Comparison of ENCODE assay signal across 8 mouse cellular contexts in genomic region chr13:51886085-51886484, GRCm38 (mm10). TPM values are rescaled to one million over a fixed set of nuclear protein-coding genes. Genes with fewer than 3 reads are reported as not detected.
DNase-seq lines count a peak whose midpoint lies in the region; ATAC-seq and TF ChIP-seq lines count a peak whose summit lies in the region.

No protein-coding gene starts in this region.

- H3K4me3 ChIP-seq in heart, embryonic 13.5 days: no peak overlapping the region
- H3K4me3 ChIP-seq in heart, adult 2 months: no peak overlapping the region
- no peak overlapping the region for H3K4me3 ChIP-seq in midbrain, embryonic 11.5 days (ENCODE audit: low read depth, low read length)
- H3K4me3 ChIP-seq in midbrain, embryonic 14.5 days (replicated peaks; ENCODE audit: low read depth, low read length): no peak overlapping the region

- TF ChIP-seq EP300 in heart, adult 2 months (IDR thresholded peaks at IDR 0.05; ENCODE audit: insufficient read depth, low read depth, low read length): no peak

- TF ChIP-seq POLR2A in heart, adult 2 months (IDR thresholded peaks at IDR 0.05; ENCODE audit: insufficient read depth, low read depth, low read length): no peak

- no peaks in the 10 kb centered on the region for H3K27me3 ChIP-seq in heart, embryonic 13.5 days (replicated peaks)
- H3K27me3 ChIP-seq in heart, adult 2 months (ENCODE audit: control insufficient read depth, insufficient read depth, low read length): no peaks in the 10 kb centered on the region
- no peaks in the 10 kb centered on the region for H3K27me3 ChIP-seq in midbrain, embryonic 11.5 days (ENCODE audit: control insufficient read depth, insufficient read depth, low read length)
- H3K27me3 ChIP-seq in midbrain, embryonic 14.5 days (ENCODE audit: control insufficient read depth, insufficient read depth, low read length): no peaks in the 10 kb centered on the region

- no peaks in the 10 kb centered on the region for H3K9me3 ChIP-seq in heart, embryonic 13.5 days
- no peaks in the 10 kb centered on the region for H3K9me3 ChIP-seq in midbrain, embryonic 11.5 days (ENCODE audit: control insufficient read depth, low read length)
- no peaks in the 10 kb centered on the region for H3K9me3 ChIP-seq in midbrain, embryonic 14.5 days (ENCODE audit: control insufficient read depth, low read length)

- no peaks in the 10 kb centered on the region for H3K79me2 ChIP-seq in heart, adult 2 months (replicated peaks; ENCODE audit: control insufficient read depth, insufficient read depth, low read length)

- no peaks in the 10 kb centered on the region for H3K36me3 ChIP-seq in heart, embryonic 13.5 days
- no peaks in the 10 kb centered on the region for H3K36me3 ChIP-seq in heart, adult 2 months (ENCODE audit: control insufficient read depth, insufficient read depth, low read length)
- no peaks in the 10 kb centered on the region for H3K36me3 ChIP-seq in midbrain, embryonic 11.5 days (ENCODE audit: control insufficient read depth, insufficient read depth, low read length)
- H3K36me3 ChIP-seq in midbrain, embryonic 14.5 days (ENCODE audit: control insufficient read depth, insufficient read depth, low read length): no peaks in the 10 kb centered on the region

- peaks cover 61% of the 10 kb centered on the region for H3K4me1 ChIP-seq in heart, embryonic 13.5 days
- H3K4me1 ChIP-seq in heart, adult 2 months (ENCODE audit: control insufficient read depth, insufficient read depth, low read length): peaks cover 12% of the 10 kb centered on the region
- H3K4me1 ChIP-seq in midbrain, embryonic 11.5 days (ENCODE audit: control insufficient read depth, insufficient read depth, low read length): no peaks in the 10 kb centered on the region; the same call in 1 of the 2 replicates
- H3K4me1 ChIP-seq in midbrain, embryonic 14.5 days (ENCODE audit: control insufficient read depth, insufficient read depth, low read length): no peaks in the 10 kb centered on the region

- no peak overlapping the region for H3K4me2 ChIP-seq in heart, embryonic 13.5 days
- H3K4me2 ChIP-seq in midbrain, embryonic 11.5 days: no peak overlapping the region
- H3K4me2 ChIP-seq in midbrain, embryonic 14.5 days (ENCODE audit: low read length): no peak overlapping the region

- H3K9ac ChIP-seq in heart, embryonic 13.5 days: 0 out of 2 replicates have a peak overlapping the region, but pooled peaks have one; percentile 5
- no peak overlapping the region for H3K9ac ChIP-seq in heart, adult 2 months (ENCODE audit: low read depth, low read length)
- no peak overlapping the region for H3K9ac ChIP-seq in midbrain, embryonic 11.5 days (ENCODE audit: low read length)
- no peak overlapping the region for H3K9ac ChIP-seq in midbrain, embryonic 14.5 days (replicated peaks; ENCODE audit: low read length)

- no peak for ATAC-seq in heart, embryonic 13.5 days (ENCODE audit: extremely low read depth, insufficient number of reproducible peaks, low FRiP score, low TSS enrichment)
- no peak for ATAC-seq in midbrain, embryonic 11.5 days (ENCODE audit: low FRiP score)
- ATAC-seq in midbrain, embryonic 14.5 days (ENCODE audit: low FRiP score, low TSS enrichment): no peak
- ATAC-seq in megakaryocyte, adult 5-6 weeks (ENCODE audit: poor library complexity, severe bottlenecking): peak; percentile 58

- TF ChIP-seq CTCF in heart, adult 2 months (IDR thresholded peaks at IDR 0.05): no peak

- intact Hi-C loops in heart, adult 2 months (cut with DNase I): no loop called here

- WGBS in heart, embryonic 13.5 days: 37% methylated on average over 6 of the region's 6 CpGs
- WGBS in heart, adult 2 months: 43% methylated on average over 6 of the region's 6 CpGs
- 85% methylated on average over 6 of the region's 6 CpGs for WGBS in midbrain, embryonic 11.5 days
- WGBS in midbrain, embryonic 14.5 days: 87% methylated on average over 6 of the region's 6 CpGs

- H3K27ac ChIP-seq in heart, embryonic 13.5 days (replicated peaks): peak overlapping the region; percentile 67
- H3K27ac ChIP-seq in heart, adult 2 months: no peak overlapping the region
- H3K27ac ChIP-seq in midbrain, embryonic 11.5 days (ENCODE audit: low read depth, low read length): no peak overlapping the region
- no peak overlapping the region for H3K27ac ChIP-seq in midbrain, embryonic 14.5 days (replicated peaks; ENCODE audit: low read depth, low read length)

- DNase-seq in heart, adult 2 months: no peak
- peak; percentile 23 for DNase-seq in midbrain, embryonic 11.5 days (ENCODE audit: low spot score, missing footprints)
- DNase-seq in midbrain, embryonic 14.5 days: no peak
- DNase-seq in cerebellum, adult 8-10 months: no peak
- DNase-seq in cerebellum, postnatal 36 days: no peak
- no peak for DNase-seq in urinary bladder, adult 18-20 months (ENCODE audit: low spot score in 2 of 2)

RNA-seq across cellular contexts. Expression of gene Gadd45g, which starts 39.6 kb away (rescaled TPM):
- polyA plus RNA-seq in heart, embryonic 13.5 days (2015; fragmentation: Nextera tagmentation; extraction: Ambion mirVana): 51.2 and 51.8 TPM in 2 replicates
- 10 to 100 TPM in 1 of 2 experiments, 1 to 10 TPM in 1; 8.2 to 19.0 TPM for total RNA-seq in heart, adult 2 months (2021)
- polyA plus RNA-seq in heart, adult 2 months (2012; rRNA removed): 19.7 and 24.3 TPM in 2 replicates
- 252 and 256 TPM in 2 replicates for polyA plus RNA-seq in midbrain, embryonic 11.5 days (2014; fragmentation: Nextera tagmentation; extraction: Ambion mirVana)
- polyA plus RNA-seq in midbrain, embryonic 14.5 days (2014; fragmentation: Nextera tagmentation; extraction: Ambion mirVana): 58.7 and 85.9 TPM in 2 replicates
- total RNA-seq in megakaryocyte, adult 5-6 weeks (2015): 2.6 and 4.4 TPM in 2 replicates
- 8.7 and 11.2 TPM in 2 replicates for total RNA-seq in megakaryocyte, adult 5-6 weeks (2017)
